Mouse (Mus musculus): ENCODE data around the gene Usp29.

DNA sequence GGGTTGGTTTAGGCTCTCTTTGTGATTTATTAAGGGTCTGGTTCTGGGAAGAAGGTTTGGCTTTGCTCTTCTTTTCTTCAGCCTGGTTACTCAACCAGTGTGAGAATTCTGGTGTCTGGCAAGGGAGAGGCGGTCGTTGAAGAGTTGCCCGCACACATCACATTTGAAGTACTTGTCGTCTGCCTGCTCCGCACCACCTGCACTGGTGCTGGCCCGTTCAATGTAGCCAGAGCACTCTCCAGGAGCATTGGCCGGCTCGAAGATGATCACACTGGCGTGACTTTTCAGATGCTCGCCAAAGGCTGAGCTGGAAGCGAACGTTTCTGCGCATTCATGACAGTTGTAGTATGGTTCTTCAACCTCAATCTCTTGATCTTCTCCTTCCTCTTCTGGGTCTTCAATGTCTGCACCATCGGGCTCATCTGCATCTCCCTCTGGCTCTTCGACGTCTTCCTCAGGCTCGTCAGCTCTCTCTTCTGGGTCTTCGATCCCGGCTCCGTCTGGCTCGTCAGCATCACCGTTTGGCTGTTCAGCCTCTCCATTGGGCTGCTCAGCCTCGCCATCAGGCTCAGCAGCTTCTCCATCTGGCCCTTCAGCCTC, 22.9 kb upstream of the Usp29 start:
- TF ChIP-seq EP300 (IDR thresholded peaks at IDR 0.05; ENCODE audit: low read length) (no peak), ZKSCAN1 (IDR thresholded peaks at IDR 0.05; ENCODE audit: borderline replicate concordance, low read depth, low read length) (no peak), CTCF (conservative IDR thresholded peaks at IDR 0.05 in 1 of 2, IDR thresholded peaks at IDR 0.05 in 1 of 2; ENCODE audit: low read depth in 2 of 2, low read length in 2 of 2) (no peak), HCFC1 (IDR thresholded peaks at IDR 0.05; ENCODE audit: low read depth, low read length) (no peak), RCOR1 (conservative IDR thresholded peaks at IDR 0.05; ENCODE audit: low read depth, low read length) (no peak), MAFK (IDR thresholded peaks at IDR 0.05; ENCODE audit: insufficient replicate concordance, low read length) (no peak), RAD21 (IDR thresholded peaks at IDR 0.05; ENCODE audit: low read depth, low read length) (no peak), JUND (conservative IDR thresholded peaks at IDR 0.05; ENCODE audit: low read depth, low read length) (no peak), POLR2A (IDR thresholded peaks at IDR 0.05; ENCODE audit: low read depth, low read length) (no peak), UBTF (IDR thresholded peaks at IDR 0.05; ENCODE audit: low read depth, low read length) (no peak)

Measured in CH12.LX (cell line).